Mouse (Mus musculus) heart, embryonic 16.5 days (tissue): Measurements from ENCODE around the gene Agbl3. TPM values are rescaled to one million over a fixed set of nuclear protein-coding genes. Genes with fewer than 3 reads are reported as not detected.

Experiments used
- ATAC-seq: fragments of 200-750 bp; cut with Nextera tagmentation; replicated peaks from 2 replicates; pipeline ENCODE4 v1.8.0; 2017; ENCODE audit warnings: moderate number of reproducible peaks; ENCODE audit not compliant: insufficient read depth, low FRiP score; ENCODE audit errors: extremely low read depth
- H3K27ac ChIP-seq: fragments of 300-500 bp; sonication (generic); 2 replicates; pipeline ENCODE4 v1.5.1; 2014; ENCODE audit warnings: mild to moderate bottlenecking, low read length, control low read depth, moderate library complexity
- H3K27me3 ChIP-seq: fragments of 300-500 bp; sonication (generic); 2 replicates; pipeline ENCODE4 v1.6.1; 2014; ENCODE audit warnings: low read length, mixed read lengths; ENCODE audit not compliant: control insufficient read depth, insufficient read depth
- H3K36me3 ChIP-seq: fragments of 300-500 bp; sonication (generic); 2 replicates; pipeline ENCODE4 v1.6.1; 2014; ENCODE audit not compliant: control insufficient read depth, insufficient read depth
- H3K4me1 ChIP-seq: fragments of 300-500 bp; sonication (generic); 2 replicates; pipeline ENCODE4 v1.6.1; 2014; ENCODE audit warnings: low read length, mixed read lengths; ENCODE audit not compliant: control insufficient read depth, insufficient read depth
- H3K4me2 ChIP-seq: fragments of 300-500 bp; sonication (generic); 2 replicates; pipeline ENCODE4 v1.6.1; 2014; ENCODE audit warnings: low read depth, mild to moderate bottlenecking, control low read depth, low read length
- H3K4me3 ChIP-seq: fragments of 300-500 bp; sonication (generic); 2 replicates; pipeline ENCODE4 v1.5.1; 2014; ENCODE audit warnings: mild to moderate bottlenecking, control low read depth, low read length
- H3K9ac ChIP-seq: fragments of 300-500 bp; sonication (generic); 2 replicates; pipeline ENCODE4 v1.6.1; 2014; ENCODE audit warnings: low read length, control low read depth
- H3K9me3 ChIP-seq: fragments of 300-500 bp; sonication (generic); replicated peaks from 2 replicates; pipeline ENCODE4 v1.6.1; 2016; ENCODE audit warnings: low read length; ENCODE audit not compliant: control insufficient read depth
- WGBS: fragments of 180-500 bp; shearing (Covaris S2); extraction: QIAGEN DNeasy Blood & Tissue Kit; methylation state at CpG from one replicate; pipeline ENCODE4 v1.1.7; 2014; 5-methylcytosine and 5-hydroxymethylcytosine counted together
- polyA plus RNA-seq: library from polyadenylated mRNA; unstranded; fragments of >200 nt; fragmentation: Nextera tagmentation; extraction: Ambion mirVana; gene quantifications from 2 replicates; pipeline ENCODE4 v1.2.1, GENCODE M21; 2015

The Agbl3 gene
- polyA plus RNA-seq, 1 experiment from 2014 or later = 7.9 TPM

DNA sequence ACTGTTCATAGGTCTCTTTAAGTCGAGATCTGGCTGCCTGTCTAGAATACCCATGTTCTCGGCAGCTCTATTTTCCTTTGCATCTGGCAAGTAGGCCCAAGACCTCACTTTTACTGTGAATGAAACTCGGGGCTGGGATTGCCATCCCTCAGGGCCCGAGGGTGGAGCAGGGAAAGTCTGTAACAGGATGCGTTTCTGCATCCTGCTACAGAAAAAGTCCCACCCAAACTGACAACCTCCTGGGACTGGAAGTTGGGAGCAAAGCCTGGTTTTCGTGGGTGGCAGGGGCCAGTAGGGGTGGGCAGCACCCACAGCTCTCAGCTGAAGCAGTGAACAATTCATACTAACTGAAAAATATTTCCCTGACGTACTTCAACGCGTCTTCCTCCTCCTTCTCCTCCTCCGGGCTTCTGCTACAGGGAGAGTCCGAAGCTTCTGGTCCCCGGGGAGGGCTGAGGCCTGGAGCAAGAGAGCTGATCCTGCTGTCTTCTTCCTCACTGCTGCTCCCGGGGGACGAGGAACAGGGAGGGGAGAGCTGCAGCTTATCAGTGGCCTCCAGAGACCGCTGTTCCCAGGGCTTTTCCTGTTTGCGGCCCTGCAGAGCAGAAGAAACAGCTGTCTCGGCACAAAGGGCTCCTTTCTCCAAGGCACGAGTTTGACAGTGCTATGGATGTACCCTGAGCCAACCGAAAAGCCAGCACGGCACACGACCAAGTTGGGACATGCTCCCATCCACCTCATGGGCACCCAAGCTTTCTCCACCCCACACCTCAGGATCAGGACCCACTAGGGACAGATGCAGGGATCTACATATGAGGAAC, 94.1 kb downstream of the Agbl3 start:
- no peaks in the 10 kb centered on the region for H3K36me3 ChIP-seq
- H3K27ac ChIP-seq = peak overlapping the region; percentile 86
- H3K9ac ChIP-seq = peak overlapping the region; percentile 48
- peaks cover 43% of the 10 kb centered on the region for H3K4me1 ChIP-seq
- no peak overlapping the region for H3K4me3 ChIP-seq
- no peaks in the 10 kb centered on the region for H3K9me3 ChIP-seq
- no peaks in the 10 kb centered on the region for H3K27me3 ChIP-seq
- 0 out of 2 replicates have a peak, but pooled peaks have one; percentile 7 for ATAC-seq
- WGBS = 40% methylated on average over 21 of the region's 21 CpGs
- H3K4me2 ChIP-seq = peak overlapping the region; percentile 22; the same call in 1 of the 2 replicates

GRCm38 (mm10) chr6:34875268-34875761, 95.1 kb downstream of the Agbl3 start:
- H3K9me3 ChIP-seq = no peaks in the 10 kb centered on the region
- no peak for ATAC-seq
- no peak overlapping the region for H3K4me3 ChIP-seq
- H3K4me2 ChIP-seq = peak overlapping the region; percentile 7; the same call in 1 of the 2 replicates
- H3K36me3 ChIP-seq = peaks cover under 1% of the 10 kb centered on the region; the same call in 1 of the 2 replicates
- peaks cover 34% of the 10 kb centered on the region for H3K4me1 ChIP-seq
- no peaks in the 10 kb centered on the region for H3K27me3 ChIP-seq
- peak overlapping the region; percentile 48; the same call in 1 of the 2 replicates for H3K9ac ChIP-seq
- WGBS = 77% methylated on average over 15 of the region's 15 CpGs
- H3K27ac ChIP-seq = peak overlapping the region; percentile 86

DNA sequence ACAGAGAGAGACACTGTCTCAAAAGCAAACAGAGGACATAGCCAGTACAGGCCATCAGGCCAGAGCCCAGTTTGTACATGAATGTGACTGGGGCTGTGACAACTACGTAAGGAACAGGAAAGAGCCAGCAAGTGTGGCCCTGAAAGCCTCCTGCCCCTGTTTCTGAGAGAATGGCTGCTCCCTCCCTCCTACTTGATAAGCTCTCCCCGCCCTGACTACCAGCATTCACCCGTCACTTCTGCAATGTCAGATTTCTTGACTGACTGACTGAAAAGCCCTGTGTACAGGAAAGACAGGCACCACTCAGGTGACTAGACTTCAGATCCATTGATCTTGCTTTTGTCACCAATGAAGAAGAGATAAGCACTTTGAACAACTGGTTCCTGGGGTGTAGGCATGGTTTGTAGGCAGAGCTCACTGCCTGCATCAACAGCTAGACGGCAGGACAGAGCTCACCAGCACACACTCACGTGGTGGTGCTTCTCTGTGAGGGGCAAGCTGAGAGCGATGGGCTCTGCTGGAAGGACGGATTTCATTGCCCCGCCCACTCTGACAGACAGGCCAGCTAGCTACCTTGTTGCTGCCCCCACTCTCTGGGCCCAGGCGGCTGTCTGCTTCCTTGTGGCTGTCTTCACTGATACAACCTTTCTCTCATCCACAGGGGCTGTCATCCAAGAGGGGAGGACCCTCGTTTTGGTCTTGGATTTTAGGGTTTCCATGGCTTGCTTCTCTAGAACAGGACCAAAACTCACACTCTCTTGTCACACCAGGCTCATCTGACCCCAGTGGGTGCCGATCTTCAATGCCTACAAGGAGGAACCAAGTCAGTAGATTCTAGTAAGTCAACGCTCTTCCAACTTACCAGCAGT, 96.0 kb downstream of the Agbl3 start:
- Histone ChIP-seq H3K4me3 (no peak overlapping the region), H3K36me3 (peaks cover 2% of the 10 kb centered on the region; the same call in 1 of the 2 replicates), H3K27me3 (no peaks in the 10 kb centered on the region), H3K4me1 (peaks cover 34% of the 10 kb centered on the region), H3K9ac (peak overlapping the region; percentile 23; the same call in 1 of the 2 replicates), H3K9me3 (no peaks in the 10 kb centered on the region), H3K27ac (peak overlapping the region; percentile 86), H3K4me2 (peak overlapping the region; percentile 66; the same call in 1 of the 2 replicates)
- 44% methylated on average over 12 of the region's 12 CpGs for WGBS
- no peak for ATAC-seq

- Histone ChIP-seq H3K9ac (peak overlapping the region; percentile 94), H3K27me3 (no peaks in the 10 kb centered on the region), H3K4me3 (peak overlapping the region; percentile 82), H3K9me3 (no peaks in the 10 kb centered on the region), H3K27ac (peak overlapping the region; percentile 95), H3K36me3 (peaks cover 2% of the 10 kb centered on the region; the same call in 1 of the 2 replicates), H3K4me1 (peaks cover 34% of the 10 kb centered on the region), H3K4me2 (peak overlapping the region; percentile 66)
- 14% methylated on average over 2 of the region's 2 CpGs for WGBS
- ATAC-seq = no peak
Observed at GRCm38 (mm10) chr6:34876835-34877156, 96.6 kb downstream of the Agbl3 start.

GRCm38 (mm10) chr6:34877509-34878321, 97.5 kb downstream of the Agbl3 start, which contains the start of gene Cyren:
Gene Cyren, minus strand, starts transcription at chr6:34878060.
- H3K4me3 ChIP-seq = peak within 1 kb of the TSS; percentile 82
- no peaks in the 10 kb centered on the region for H3K9me3 ChIP-seq
- peak; percentile 87 for ATAC-seq
- H3K4me1 ChIP-seq = peaks cover 34% of the 10 kb centered on the region
- peak within 1 kb of the TSS; percentile 66 for H3K4me2 ChIP-seq
- H3K9ac ChIP-seq = peak within 1 kb of the TSS; percentile 94
- peak within 1 kb of the TSS; percentile 95 for H3K27ac ChIP-seq
- no peaks in the 10 kb centered on the region for H3K27me3 ChIP-seq
- peaks cover 4% of the 10 kb centered on the region; the same call in 1 of the 2 replicates for H3K36me3 ChIP-seq
- under 1% methylated on average over 55 of the region's 56 CpGs for WGBS

GRCm38 (mm10) chr6:34879101-34879740, 99.0 kb downstream of the Agbl3 start:
- 88% methylated on average over 16 of the region's 16 CpGs for WGBS
- Histone ChIP-seq H3K4me1 (peaks cover 33% of the 10 kb centered on the region), H3K36me3 (peaks cover 6% of the 10 kb centered on the region; the same call in 1 of the 2 replicates), H3K27ac (no peak overlapping the region), H3K27me3 (no peaks in the 10 kb centered on the region), H3K4me3 (no peak overlapping the region), H3K9ac (no peak overlapping the region), H3K9me3 (no peaks in the 10 kb centered on the region), H3K4me2 (no peak overlapping the region)
- ATAC-seq = no peak

- Histone ChIP-seq H3K36me3 (peaks cover 6% of the 10 kb centered on the region; the same call in 1 of the 2 replicates), H3K27me3 (no peaks in the 10 kb centered on the region), H3K9ac (no peak overlapping the region), H3K27ac (no peak overlapping the region), H3K4me3 (no peak overlapping the region), H3K4me1 (peaks cover 26% of the 10 kb centered on the region), H3K4me2 (no peak overlapping the region), H3K9me3 (no peaks in the 10 kb centered on the region)
- ATAC-seq = no peak
- WGBS = 52% methylated on average over 6 of the region's 6 CpGs
Observed at GRCm38 (mm10) chr6:34879911-34880475, 99.8 kb downstream of the Agbl3 start.
